19 mouse cellular contexts compared by ENCODE assay signal in genomic region chr17:48776502-48776902, GRCm38 (mm10).
DNase-seq lines count a peak whose midpoint lies in the region; ATAC-seq and TF ChIP-seq lines count a peak whose summit lies in the region.
"Had no signal": no experiment of that assay in that cellular context is flagged by ENCODE, and none has a peak within 500 bp of the region (broad histone marks: within the 10 kb centered on the region; RNA-seq: fewer than 3 reads in every experiment).

No protein-coding gene starts in this region.

- H3K9ac ChIP-seq in embryonic facial prominence, embryonic 13.5 days, result peak overlapping the region; percentile 40
- 0 out of 2 replicates have a peak overlapping the region, but pooled peaks have one; percentile 0 for H3K9ac ChIP-seq in hindbrain, embryonic 11.5 days (ENCODE audit: low read depth, low read length)
- peak overlapping the region; percentile 50; the same call in 1 of the 2 replicates for H3K9ac ChIP-seq in midbrain, embryonic 13.5 days (replicated peaks)
- H3K9ac ChIP-seq: embryonic facial prominence, embryonic 15.5 days; liver, embryonic 14.5 days had no signal

- ATAC-seq in embryonic facial prominence, embryonic 13.5 days (ENCODE audit: insufficient number of reproducible peaks, insufficient read depth, low FRiP score, low TSS enrichment, low read depth), result 0 out of 2 replicates have a peak, but pooled peaks have one; percentile 20
- ATAC-seq in hindbrain, embryonic 11.5 days (ENCODE audit: low FRiP score), result peak; percentile 58; the same call in 1 of the 2 replicates
- ATAC-seq in midbrain, embryonic 13.5 days, result peak; percentile 63

- peak overlapping the region; percentile 73 for H3K27ac ChIP-seq in embryonic facial prominence, embryonic 13.5 days
- peak overlapping the region; percentile 24 for H3K27ac ChIP-seq in hindbrain, embryonic 11.5 days (ENCODE audit: low read depth, low read length)
- peak overlapping the region; percentile 85 for H3K27ac ChIP-seq in midbrain, embryonic 13.5 days
- no peak overlapping the region; the same call in 1 of the 2 replicates for H3K27ac ChIP-seq in heart, embryonic 10.5 days
- H3K27ac ChIP-seq: embryonic facial prominence, embryonic 15.5 days; layer of hippocampus, adult 2 months; liver, embryonic 14.5 days had no signal

- TF ChIP-seq CTCF in brain, embryonic 14.5 days (IDR thresholded peaks at IDR 0.05; ENCODE audit: borderline replicate concordance, extremely low read depth, insufficient read depth, insufficient read length), result no peak
- no peak for TF ChIP-seq CTCF in lung, adult 2 months (IDR thresholded peaks at IDR 0.05; ENCODE audit: insufficient read depth, low read length)

- H3K4me2 ChIP-seq in embryonic facial prominence, embryonic 13.5 days, result no peak overlapping the region
- H3K4me2 ChIP-seq in hindbrain, embryonic 11.5 days (replicated peaks; ENCODE audit: low read depth, low read length), result no peak overlapping the region
- H3K4me2 ChIP-seq in midbrain, embryonic 13.5 days (replicated peaks), result no peak overlapping the region
- H3K4me2 ChIP-seq: embryonic facial prominence, embryonic 15.5 days had no signal

- peaks cover 33% of the 10 kb centered on the region for H3K4me1 ChIP-seq in embryonic facial prominence, embryonic 13.5 days
- H3K4me1 ChIP-seq in hindbrain, embryonic 11.5 days (replicated peaks; ENCODE audit: control insufficient read depth, insufficient read depth, low read length), result peaks cover 8% of the 10 kb centered on the region
- peaks cover 53% of the 10 kb centered on the region for H3K4me1 ChIP-seq in midbrain, embryonic 13.5 days (replicated peaks)
- peaks cover 11% of the 10 kb centered on the region; the same call in 1 of the 2 replicates for H3K4me1 ChIP-seq in heart, embryonic 10.5 days
- no peaks in the 10 kb centered on the region for H3K4me1 ChIP-seq in lung, adult 2 months (ENCODE audit: control insufficient read depth, insufficient read depth, low read length)
- H3K4me1 ChIP-seq: embryonic facial prominence, embryonic 15.5 days had no signal

- WGBS in embryonic facial prominence, embryonic 13.5 days, result 7% methylated on average over 2 of the region's 2 CpGs
- 3% methylated on average over 2 of the region's 2 CpGs for WGBS in hindbrain, embryonic 11.5 days
- 12% methylated on average over 2 of the region's 2 CpGs for WGBS in midbrain, embryonic 13.5 days
- WGBS in heart, embryonic 10.5 days, result 15% methylated on average over 2 of the region's 2 CpGs
- WGBS in lung, adult 2 months, result 28% methylated on average over 2 of the region's 2 CpGs

- intact Hi-C loops in left cerebral cortex, postnatal 25 days (cut with DNase I), result no loop called here

- no peaks in the 10 kb centered on the region for H3K27me3 ChIP-seq in embryonic facial prominence, embryonic 13.5 days
- H3K27me3 ChIP-seq in hindbrain, embryonic 11.5 days (ENCODE audit: control insufficient read depth, insufficient read depth, low read length), result no peaks in the 10 kb centered on the region
- no peaks in the 10 kb centered on the region for H3K27me3 ChIP-seq in midbrain, embryonic 13.5 days
- H3K27me3 ChIP-seq in heart, embryonic 10.5 days (ENCODE audit: insufficient read depth, poor library complexity, severe bottlenecking), result 0 out of 2 replicates have a peak, but pooled peaks cover 6% of the 10 kb centered on the region
- H3K27me3 ChIP-seq: embryonic facial prominence, embryonic 15.5 days had no signal

- no peak for TF ChIP-seq POLR2A in brain, embryonic 14.5 days (IDR thresholded peaks at IDR 0.05; ENCODE audit: borderline replicate concordance, extremely low read depth, insufficient read depth, insufficient read length, poor library complexity, severe bottlenecking)
- no peak for TF ChIP-seq POLR2A in lung, adult 2 months (IDR thresholded peaks at IDR 0.05; ENCODE audit: borderline replicate concordance, extremely low read depth, low read depth, low read length)

- peak; percentile 80 for DNase-seq in brain, embryonic 14.5 days (ENCODE audit: low read depth)
- DNase-seq in hindbrain, embryonic 11.5 days (ENCODE audit: low spot score), result peak; percentile 51
- DNase-seq in left cerebral cortex, postnatal 25 days (ENCODE audit: low spot score in 2 of 2), result no peak
- DNase-seq in heart, embryonic 10.5 days (ENCODE audit: low spot score), result no peak
- DNase-seq in c-Kit-positive CD71-positive TER-119-positive erythroid progenitor cells, embryonic 14.5 days (ENCODE audit: low spot score), result no peak
- DNase-seq in lung, adult 2 months, result no peak
- DNase-seq: adrenal gland, postnatal 25 days; B cell, adult 2 months; cerebellum, adult 11-12 months; heart, adult 11 months; heart, postnatal 14 days; kidney, adult 8-10 months; lung, postnatal 4 days had no signal

- no peaks in the 10 kb centered on the region for H3K9me3 ChIP-seq in embryonic facial prominence, embryonic 13.5 days
- H3K9me3 ChIP-seq in hindbrain, embryonic 11.5 days (ENCODE audit: control insufficient read depth, low read length), result no peaks in the 10 kb centered on the region
- H3K9me3 ChIP-seq in midbrain, embryonic 13.5 days, result no peaks in the 10 kb centered on the region
- no peaks in the 10 kb centered on the region for H3K9me3 ChIP-seq in heart, embryonic 10.5 days
- H3K9me3 ChIP-seq: embryonic facial prominence, embryonic 15.5 days had no signal

- no peaks in the 10 kb centered on the region for H3K36me3 ChIP-seq in embryonic facial prominence, embryonic 13.5 days
- no peaks in the 10 kb centered on the region for H3K36me3 ChIP-seq in hindbrain, embryonic 11.5 days (ENCODE audit: control insufficient read depth, insufficient read depth, low read length)
- H3K36me3 ChIP-seq in midbrain, embryonic 13.5 days, result no peaks in the 10 kb centered on the region
- no peaks in the 10 kb centered on the region for H3K36me3 ChIP-seq in heart, embryonic 10.5 days
- H3K36me3 ChIP-seq: embryonic facial prominence, embryonic 15.5 days had no signal

- H3K4me3 ChIP-seq in embryonic facial prominence, embryonic 13.5 days, result no peak overlapping the region
- H3K4me3 ChIP-seq in hindbrain, embryonic 11.5 days (ENCODE audit: low read depth, low read length), result no peak overlapping the region
- H3K4me3 ChIP-seq in midbrain, embryonic 13.5 days (replicated peaks), result no peak overlapping the region
- H3K4me3 ChIP-seq in heart, embryonic 10.5 days, result no peak overlapping the region
- H3K4me3 ChIP-seq in lung, adult 2 months (replicated peaks; ENCODE audit: extremely low read depth, low read depth, low read length), result no peak overlapping the region
- H3K4me3 ChIP-seq: embryonic facial prominence, embryonic 15.5 days; layer of hippocampus, adult 2 months; myocyte had no signal

Comparison
In these comparisons a context has a peak if more than half of its experiments do, and no peak if none do; other contexts are left out.
1. DNase-seq: peak in brain, embryonic 14.5 days (single experiment) and hindbrain, embryonic 11.5 days (single experiment); none in left cerebral cortex, postnatal 25 days (0 of 2), heart, embryonic 10.5 days (single experiment), c-Kit-positive CD71-positive TER-119-positive erythroid progenitor cells, embryonic 14.5 days (single experiment) and lung, adult 2 months (single experiment).
2. H3K9ac ChIP-seq: peak in every context shown above with its lines; median percentile 50 in midbrain, embryonic 13.5 days; 40 in embryonic facial prominence, embryonic 13.5 days; 0 in hindbrain, embryonic 11.5 days.
3. Peak in every context shown above with its lines, with median percentiles within 50 percentile points of each other: ATAC-seq.